Mouse (Mus musculus) lung, postnatal 0 days (tissue): ENCODE measurements around the gene Svip. TPM values are rescaled to one million over a fixed set of nuclear protein-coding genes. Genes with fewer than 3 reads are reported as not detected.
A peak's percentile ranks its signal among the peaks of the same experiment; 100 is the strongest.

Experiments
- ATAC-seq: fragments of 200-750 bp; cut with Nextera tagmentation; 2 replicates; pipeline ENCODE4 v1.8.0; 2017; ENCODE audit warnings: moderate library complexity
- DNase-seq: peaks from one replicate; pipeline ENCODE4 v3.0.0-alpha.2; 2016; ENCODE audit warnings: low spot score
- H3K27ac ChIP-seq: fragments of 300-500 bp; sonication (generic); 2 replicates; pipeline ENCODE4 v1.5.1; 2014; ENCODE audit warnings: antibody characterized with exemption, mild to moderate bottlenecking, low read length, mixed read lengths
- H3K27me3 ChIP-seq: fragments of 300-500 bp; sonication (generic); replicated peaks from 2 replicates; pipeline ENCODE4 v1.6.1; 2014; ENCODE audit warnings: low read length, mixed read lengths; ENCODE audit not compliant: insufficient read depth
- H3K36me3 ChIP-seq: fragments of 300-500 bp; sonication (generic); 2 replicates; pipeline ENCODE4 v1.6.1; 2014; ENCODE audit warnings: low read length, mixed read lengths; ENCODE audit not compliant: insufficient read depth
- H3K4me1 ChIP-seq: fragments of 300-500 bp; sonication (generic); 2 replicates; pipeline ENCODE4 v1.6.1; 2014; ENCODE audit warnings: antibody characterized with exemption, low read depth, low read length, mixed read lengths; ENCODE audit not compliant: insufficient read depth
- H3K4me2 ChIP-seq: fragments of 300-500 bp; sonication (generic); replicated peaks from 2 replicates; pipeline ENCODE4 v1.6.1; 2014; ENCODE audit warnings: low read depth, mild to moderate bottlenecking, low read length, moderate library complexity, mixed read lengths
- H3K4me3 ChIP-seq: fragments of 300-500 bp; sonication (generic); 2 replicates; pipeline ENCODE4 v1.5.1; 2014; ENCODE audit warnings: low read depth, low read length
- H3K9ac ChIP-seq: fragments of 300-500 bp; sonication (generic); replicated peaks from 2 replicates; pipeline ENCODE4 v1.6.1; 2014; ENCODE audit warnings: low read depth, mild to moderate bottlenecking
- H3K9me3 ChIP-seq: fragments of 300-500 bp; sonication (generic); 2 replicates; pipeline ENCODE4 v1.6.1; 2016; ENCODE audit warnings: low read length, mixed read lengths
- CTCF ChIP-seq: IDR thresholded peaks from 2 replicates; pipeline ENCODE4 v1.5.1; 2016; ENCODE audit warnings: antibody characterized with exemption, mild to moderate bottlenecking
- EP300 ChIP-seq: IDR thresholded peaks from 2 replicates; pipeline ENCODE4 v1.6.1; 2016; ENCODE audit warnings: antibody characterized with exemption, mild to moderate bottlenecking, control low read depth
- WGBS: fragments of 180-500 bp; shearing (Covaris S2); extraction: QIAGEN DNeasy Blood & Tissue Kit; methylation state at CpG from one replicate; pipeline ENCODE4 v1.1.7; 2014; 5-methylcytosine and 5-hydroxymethylcytosine counted together
- polyA plus RNA-seq: library from polyadenylated mRNA; unstranded; fragments of >200 nt; fragmentation: Nextera tagmentation; extraction: Ambion mirVana; gene quantifications from 2 replicates; pipeline ENCODE4 v1.2.1, GENCODE M21; 2015

Svip gene
- polyA plus RNA-seq, 1 experiment from 2014 or later: 4.6 TPM

DNA sequence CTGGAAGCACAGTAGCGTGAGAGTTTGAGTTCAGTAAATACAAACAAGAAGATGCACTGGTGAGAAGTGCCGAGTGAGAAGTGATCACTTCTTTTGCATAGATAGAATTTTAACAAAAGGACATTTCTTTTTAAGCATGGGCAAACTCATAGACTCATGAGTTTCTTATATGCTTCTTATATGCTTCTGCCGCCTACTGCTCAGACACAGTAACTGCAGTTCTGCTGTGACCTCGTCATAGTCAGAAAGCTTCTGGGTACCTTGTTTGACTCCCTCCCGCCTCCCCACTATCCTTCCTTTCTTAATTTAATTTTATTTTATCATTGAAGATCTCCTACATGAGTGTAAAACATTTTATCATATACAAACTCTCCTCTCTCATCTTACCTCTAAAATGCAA lies 26.5 kb downstream of the Svip start:
- no peaks in the 10 kb centered on the region for H3K9me3 ChIP-seq
- H3K4me3 ChIP-seq: no peak overlapping the region
- no peak overlapping the region for H3K4me2 ChIP-seq
- ATAC-seq: no peak
- 40% methylated on average over 5 of the region's 5 CpGs for WGBS
- no peaks in the 10 kb centered on the region for H3K27me3 ChIP-seq
- H3K36me3 ChIP-seq: no peaks in the 10 kb centered on the region
- no peaks in the 10 kb centered on the region for H3K4me1 ChIP-seq
- DNase-seq: peak; percentile 24
- peak; percentile 58 for TF ChIP-seq CTCF
- TF ChIP-seq EP300: no peak
- no peak overlapping the region for H3K9ac ChIP-seq
- H3K27ac ChIP-seq: no peak overlapping the region

DNA sequence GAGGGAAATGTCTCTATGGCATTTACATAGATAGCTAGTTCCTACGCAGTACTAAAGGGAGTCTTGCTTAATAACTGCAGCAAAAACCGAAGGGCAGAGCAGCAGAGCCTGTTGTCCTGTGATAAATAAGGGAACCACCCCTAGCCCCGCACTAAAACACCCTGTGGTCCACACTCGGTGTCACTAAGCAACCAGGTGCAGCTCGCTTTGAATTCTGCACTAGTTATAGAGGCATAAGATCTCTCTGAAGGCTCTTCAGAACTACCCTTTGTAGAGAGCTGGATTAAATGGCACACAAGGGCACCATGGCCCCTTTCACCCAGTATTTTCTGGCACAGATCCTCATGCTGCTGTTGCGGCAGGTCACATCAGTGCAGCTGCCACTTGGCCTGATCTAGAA lies 30.6 kb downstream of the Svip start:
- Histone ChIP-seq H3K27me3 (no peaks in the 10 kb centered on the region), H3K9me3 (no peaks in the 10 kb centered on the region), H3K4me1 (no peaks in the 10 kb centered on the region), H3K4me2 (no peak overlapping the region), H3K36me3 (no peaks in the 10 kb centered on the region), H3K27ac (no peak overlapping the region), H3K4me3 (no peak overlapping the region), H3K9ac (no peak overlapping the region)
- TF ChIP-seq CTCF (no peak), EP300 (no peak)
- ATAC-seq (no peak), DNase-seq (no peak)
- 75% methylated on average over 6 of the region's 6 CpGs for WGBS

DNA sequence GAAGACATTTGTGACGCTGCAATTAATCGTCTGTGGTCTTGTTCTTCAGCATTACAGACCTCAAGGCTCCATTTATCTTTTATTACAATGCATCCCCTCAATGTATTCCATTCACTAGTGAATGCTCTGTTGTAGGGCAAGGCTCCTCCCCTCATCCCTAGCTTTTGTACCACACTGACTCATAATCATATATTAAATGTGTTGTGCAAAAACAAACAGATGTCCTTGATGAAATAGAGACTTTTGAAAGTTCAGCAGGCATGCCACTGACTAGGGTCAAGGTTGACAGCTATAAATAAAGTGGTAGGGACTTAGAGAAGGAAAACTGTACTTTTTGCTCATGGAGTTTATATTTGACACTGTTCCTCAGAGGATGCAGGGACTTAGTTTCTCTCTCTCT lies 32.3 kb downstream of the Svip start:
- TF ChIP-seq EP300 (no peak), CTCF (no peak)
- no peaks in the 10 kb centered on the region for H3K4me1 ChIP-seq
- no peaks in the 10 kb centered on the region for H3K9me3 ChIP-seq
- DNase-seq (no peak), ATAC-seq (no peak)
- no peak overlapping the region for H3K4me2 ChIP-seq
- H3K27ac ChIP-seq: no peak overlapping the region
- no peak overlapping the region for H3K9ac ChIP-seq
- H3K36me3 ChIP-seq: no peaks in the 10 kb centered on the region
- H3K27me3 ChIP-seq: no peaks in the 10 kb centered on the region
- no peak overlapping the region for H3K4me3 ChIP-seq
- WGBS: 80% methylated on average over 2 of the region's 2 CpGs

DNA sequence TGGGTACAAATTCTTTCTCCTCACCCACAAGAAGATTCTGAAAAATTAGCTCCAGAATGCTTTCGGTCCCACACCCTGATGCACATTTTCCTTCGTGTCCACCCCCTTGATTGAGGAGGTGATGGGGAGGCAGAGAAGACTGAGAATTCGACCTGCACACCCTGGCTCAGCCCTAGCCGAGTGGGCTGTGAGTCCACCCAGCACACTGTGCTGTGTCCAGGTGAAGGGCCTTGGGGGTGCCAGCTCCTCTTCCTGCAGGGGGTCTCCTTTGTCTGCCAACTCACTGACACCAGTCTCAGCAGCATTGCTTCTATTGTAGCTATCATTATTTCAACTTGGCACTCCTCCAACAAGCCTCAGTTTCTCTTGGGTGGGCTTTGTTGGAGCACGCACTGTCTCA lies 32.7 kb downstream of the Svip start:
- WGBS: 65% methylated on average over 5 of the region's 5 CpGs
- H3K36me3 ChIP-seq: no peaks in the 10 kb centered on the region
- H3K27ac ChIP-seq: no peak overlapping the region
- DNase-seq (no peak), ATAC-seq (no peak)
- no peak overlapping the region for H3K9ac ChIP-seq
- no peaks in the 10 kb centered on the region for H3K9me3 ChIP-seq
- no peaks in the 10 kb centered on the region for H3K27me3 ChIP-seq
- no peak overlapping the region for H3K4me3 ChIP-seq
- TF ChIP-seq EP300 (no peak), CTCF (no peak)
- H3K4me1 ChIP-seq: no peaks in the 10 kb centered on the region
- H3K4me2 ChIP-seq: no peak overlapping the region

DNA sequence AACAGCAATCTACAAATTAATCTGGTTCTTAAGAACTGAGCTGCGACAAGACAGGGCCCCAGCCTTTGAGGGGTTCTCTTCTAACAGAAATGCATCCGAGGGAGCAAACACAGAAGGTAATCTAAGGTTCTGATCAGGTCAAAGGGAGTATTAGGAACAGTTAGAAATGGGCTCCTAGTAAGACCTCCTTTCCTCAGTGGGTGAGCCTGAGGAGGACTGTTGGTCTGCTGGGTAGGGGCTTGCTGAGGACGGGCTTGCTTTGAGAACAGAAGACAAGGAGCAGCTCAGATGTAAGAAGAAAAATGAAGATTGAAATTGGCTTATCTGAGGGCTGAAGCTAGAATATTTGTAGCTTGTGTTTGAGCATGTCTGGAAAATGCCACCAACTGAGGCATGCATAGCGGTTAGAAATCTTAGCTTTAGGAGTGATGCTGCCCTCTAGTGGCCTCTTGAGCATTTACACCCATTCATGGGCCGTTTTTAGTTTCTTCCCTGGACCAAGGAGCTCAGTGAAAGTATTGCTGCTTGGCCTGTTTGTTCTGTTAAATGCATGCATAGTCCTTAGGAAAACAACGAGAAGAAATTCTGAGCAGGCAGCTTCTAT lies 33.5 kb downstream of the Svip start:
- ATAC-seq (no peak), DNase-seq (peak; percentile 49)
- Histone ChIP-seq H3K36me3 (no peaks in the 10 kb centered on the region), H3K27ac (no peak overlapping the region), H3K4me2 (no peak overlapping the region), H3K27me3 (no peaks in the 10 kb centered on the region), H3K9me3 (no peaks in the 10 kb centered on the region), H3K4me1 (no peaks in the 10 kb centered on the region), H3K4me3 (no peak overlapping the region), H3K9ac (no peak overlapping the region)
- TF ChIP-seq CTCF: peak; percentile 87
- no peak for TF ChIP-seq EP300
- 30% methylated on average over 6 of the region's 6 CpGs for WGBS

DNA sequence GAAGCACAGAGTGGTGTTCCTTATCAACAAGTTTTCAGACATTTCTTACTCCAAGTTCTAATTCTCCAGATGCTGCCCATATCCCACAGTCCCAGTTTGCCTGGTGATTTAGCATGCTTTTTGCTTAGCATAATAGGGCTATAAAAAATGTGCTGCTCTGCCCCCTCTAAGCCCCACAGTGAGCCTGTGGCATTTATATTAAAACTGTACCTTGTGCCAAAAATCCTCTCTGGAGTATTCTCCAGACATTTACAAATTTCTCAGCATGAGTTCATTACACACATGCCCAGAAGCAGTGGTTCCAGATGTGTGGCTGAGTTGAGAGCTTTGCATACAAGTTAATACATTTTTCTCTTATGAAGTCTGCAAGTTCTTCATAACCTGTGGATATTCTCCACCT lies 36.4 kb downstream of the Svip start:
- Histone ChIP-seq H3K9me3 (no peaks in the 10 kb centered on the region), H3K27me3 (no peaks in the 10 kb centered on the region), H3K9ac (no peak overlapping the region), H3K36me3 (no peaks in the 10 kb centered on the region), H3K4me1 (no peaks in the 10 kb centered on the region), H3K4me3 (no peak overlapping the region), H3K27ac (no peak overlapping the region), H3K4me2 (no peak overlapping the region)
- DNase-seq (no peak), ATAC-seq (no peak)
- TF ChIP-seq EP300 (no peak), CTCF (no peak)

DNA sequence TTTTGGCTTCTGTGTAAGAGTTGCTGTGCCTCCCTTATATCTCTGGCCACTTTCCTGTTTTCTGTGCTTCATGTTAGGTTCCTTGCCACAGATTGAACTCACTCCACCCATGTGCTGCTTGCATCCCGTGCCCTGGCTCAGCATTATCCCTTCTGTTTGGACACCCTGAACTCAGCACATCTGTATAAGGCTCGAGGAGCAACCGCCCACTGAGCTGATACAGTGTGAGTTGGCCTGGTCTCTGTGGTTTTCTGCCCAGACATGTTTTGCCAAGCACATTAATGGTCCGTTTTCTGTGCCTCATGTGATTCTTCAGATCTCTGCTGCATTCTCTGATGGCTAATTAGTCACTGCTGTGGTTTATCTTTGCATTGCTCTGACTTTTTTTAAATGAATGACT lies 38.2 kb downstream of the Svip start:
- no peaks in the 10 kb centered on the region for H3K9me3 ChIP-seq
- H3K9ac ChIP-seq: no peak overlapping the region
- no peaks in the 10 kb centered on the region for H3K36me3 ChIP-seq
- WGBS: 72% methylated on average over 4 of the region's 4 CpGs
- DNase-seq (no peak), ATAC-seq (no peak)
- no peak overlapping the region for H3K4me2 ChIP-seq
- no peak overlapping the region for H3K27ac ChIP-seq
- no peaks in the 10 kb centered on the region for H3K27me3 ChIP-seq
- H3K4me3 ChIP-seq: no peak overlapping the region
- no peaks in the 10 kb centered on the region for H3K4me1 ChIP-seq
- no peak for TF ChIP-seq EP300
- no peak for TF ChIP-seq CTCF
